Mouse (Mus musculus): ENCODE measurements around the gene Fance. TPM values are rescaled to one million over a fixed set of nuclear protein-coding genes. Genes with fewer than 3 reads are reported as not detected.

Gene Fance
- polyA plus RNA-seq (2012; rRNA removed): 31.3 and 37.7 TPM in 2 replicates

DNA sequence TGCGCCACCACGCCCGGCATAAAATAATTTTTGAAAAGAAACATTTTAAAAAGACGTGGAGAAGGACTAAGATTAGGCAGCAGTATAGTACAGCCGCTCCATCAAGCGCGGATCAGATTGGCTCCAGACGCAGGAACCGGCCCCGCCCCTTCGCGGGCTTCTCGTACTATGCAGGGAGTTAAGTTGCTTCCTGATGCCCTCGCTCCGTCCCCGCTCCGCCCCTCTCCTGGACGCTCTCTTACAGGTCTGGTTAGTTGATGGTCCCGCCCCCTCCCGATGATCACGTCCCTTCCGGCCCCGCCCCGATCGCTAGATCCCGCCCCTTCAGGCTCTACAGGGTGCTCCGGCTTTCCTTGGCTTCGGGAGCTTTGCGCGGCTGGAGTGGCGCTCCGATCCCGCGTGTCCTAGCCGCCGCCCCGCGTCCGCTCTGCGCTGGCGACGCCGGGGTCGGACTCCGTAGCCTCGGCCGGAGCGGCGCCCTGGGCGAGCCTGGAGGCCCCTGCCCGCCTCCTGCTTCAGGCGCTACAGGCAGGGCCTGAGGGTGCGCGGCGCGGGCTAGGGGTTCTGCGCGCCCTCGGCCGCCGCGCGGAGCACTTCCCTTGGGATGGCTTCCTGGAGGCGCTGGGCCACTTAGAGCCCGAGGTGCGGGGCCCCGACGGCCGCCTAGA, at the start of gene Fance:
Gene Fance (plus strand): TSS at position 308 of the 668 bp plus-strand sequence.
- H3K27me3 ChIP-seq (ENCODE audit: control insufficient read depth, insufficient read depth, low read length): no peaks in the 10 kb centered on the region
- H3K27ac ChIP-seq (ENCODE audit: control insufficient read depth, insufficient read depth, low read length): no peak within 1 kb of the TSS
- DNase-seq: peak; percentile 95
- peaks cover 22% of the 10 kb centered on the region for H3K4me1 ChIP-seq (replicated peaks; ENCODE audit: control insufficient read depth, insufficient read depth, low read length)
- H3K36me3 ChIP-seq (ENCODE audit: control insufficient read depth, insufficient read depth, low read length): 0 out of 2 replicates have a peak, but pooled peaks cover 5% of the 10 kb centered on the region
- under 1% methylated on average over 69 of the region's 69 CpGs for WGBS
- TF ChIP-seq CTCF (IDR thresholded peaks at IDR 0.05; ENCODE audit: borderline replicate concordance, control insufficient read depth, extremely low read depth, insufficient read depth, low read length, poor library complexity) (peak; percentile 16; the same call in 1 of the 2 replicates), POLR2A (IDR thresholded peaks at IDR 0.05; ENCODE audit: control insufficient read depth, extremely low read depth, insufficient read depth, low read length, poor library complexity) (peak; percentile 64; the same call in 1 of the 2 replicates)
- peak within 1 kb of the TSS; percentile 91 for H3K4me3 ChIP-seq (ENCODE audit: control insufficient read depth, insufficient read depth, low read length)

- Histone ChIP-seq H3K4me3 (ENCODE audit: control insufficient read depth, insufficient read depth, low read length) (no peak overlapping the region), H3K36me3 (ENCODE audit: control insufficient read depth, insufficient read depth, low read length) (no peaks in the 10 kb centered on the region), H3K27me3 (ENCODE audit: control insufficient read depth, insufficient read depth, low read length) (no peaks in the 10 kb centered on the region), H3K27ac (ENCODE audit: control insufficient read depth, insufficient read depth, low read length) (no peak overlapping the region), H3K4me1 (replicated peaks; ENCODE audit: control insufficient read depth, insufficient read depth, low read length) (peaks cover 21% of the 10 kb centered on the region)
- WGBS: 91% methylated on average over 5 of the region's 5 CpGs
- DNase-seq: no peak
- no peak for TF ChIP-seq CTCF (IDR thresholded peaks at IDR 0.05; ENCODE audit: borderline replicate concordance, control insufficient read depth, extremely low read depth, insufficient read depth, low read length, poor library complexity)
- TF ChIP-seq POLR2A (IDR thresholded peaks at IDR 0.05; ENCODE audit: control insufficient read depth, extremely low read depth, insufficient read depth, low read length, poor library complexity): no peak
Measured at GRCm38 (mm10) chr17:28267251-28267650, 46.1 kb upstream of the Fance start.

- Histone ChIP-seq H3K27ac (ENCODE audit: control insufficient read depth, insufficient read depth, low read length) (no peak overlapping the region), H3K4me1 (replicated peaks; ENCODE audit: control insufficient read depth, insufficient read depth, low read length) (peaks cover 21% of the 10 kb centered on the region), H3K36me3 (ENCODE audit: control insufficient read depth, insufficient read depth, low read length) (no peaks in the 10 kb centered on the region), H3K27me3 (ENCODE audit: control insufficient read depth, insufficient read depth, low read length) (no peaks in the 10 kb centered on the region), H3K4me3 (ENCODE audit: control insufficient read depth, insufficient read depth, low read length) (no peak overlapping the region)
- WGBS: 35% methylated on average over 13 of the region's 13 CpGs
- peak; percentile 45 for DNase-seq
- TF ChIP-seq CTCF (IDR thresholded peaks at IDR 0.05; ENCODE audit: borderline replicate concordance, control insufficient read depth, extremely low read depth, insufficient read depth, low read length, poor library complexity): no peak
- no peak for TF ChIP-seq POLR2A (IDR thresholded peaks at IDR 0.05; ENCODE audit: control insufficient read depth, extremely low read depth, insufficient read depth, low read length, poor library complexity)
Measured at GRCm38 (mm10) chr17:28270165-28270564, 43.2 kb upstream of the Fance start.

DNA sequence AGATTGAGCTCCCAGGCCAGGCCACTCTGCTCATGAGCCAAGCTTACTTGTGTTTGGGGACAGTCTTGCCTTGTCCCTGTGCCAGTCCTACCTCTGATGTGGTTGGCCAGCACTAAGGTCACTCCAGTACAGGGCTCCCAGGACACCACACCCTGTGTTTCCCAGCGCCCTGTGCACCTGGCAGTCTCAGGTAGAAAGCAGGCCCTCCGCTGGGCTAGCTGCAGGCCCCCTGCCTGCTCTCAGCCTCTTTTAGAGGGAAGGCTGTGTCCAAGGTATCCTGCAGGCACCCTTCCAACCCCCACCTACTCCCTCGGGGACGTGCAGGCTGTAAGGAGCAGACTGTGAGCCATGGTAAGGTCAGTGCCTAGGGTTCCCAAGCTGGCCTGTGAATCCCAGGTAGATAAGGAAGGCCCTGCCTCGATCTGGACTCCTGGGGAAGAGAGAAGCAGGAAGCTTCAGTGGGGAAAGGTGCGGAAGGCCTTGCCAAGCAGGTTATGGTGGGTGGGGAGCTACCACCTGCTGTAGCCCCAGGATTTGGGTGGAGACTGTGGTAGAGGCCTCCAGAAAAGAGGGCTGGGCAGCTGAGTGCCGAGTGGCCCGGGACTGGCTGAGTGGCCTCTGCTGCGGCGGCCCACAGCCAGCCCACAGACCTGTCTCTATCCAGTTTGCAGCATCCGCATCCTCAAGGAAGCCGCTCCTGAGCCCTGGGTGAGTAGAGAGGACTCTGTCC, 41.6 kb upstream of the Fance start:
- Histone ChIP-seq H3K4me1 (replicated peaks; ENCODE audit: control insufficient read depth, insufficient read depth, low read length) (peaks cover 21% of the 10 kb centered on the region), H3K4me3 (ENCODE audit: control insufficient read depth, insufficient read depth, low read length) (no peak overlapping the region), H3K27ac (ENCODE audit: control insufficient read depth, insufficient read depth, low read length) (no peak overlapping the region), H3K27me3 (ENCODE audit: control insufficient read depth, insufficient read depth, low read length) (no peaks in the 10 kb centered on the region), H3K36me3 (ENCODE audit: control insufficient read depth, insufficient read depth, low read length) (no peaks in the 10 kb centered on the region)
- TF ChIP-seq CTCF (IDR thresholded peaks at IDR 0.05; ENCODE audit: borderline replicate concordance, control insufficient read depth, extremely low read depth, insufficient read depth, low read length, poor library complexity) (no peak), POLR2A (IDR thresholded peaks at IDR 0.05; ENCODE audit: control insufficient read depth, extremely low read depth, insufficient read depth, low read length, poor library complexity) (no peak)
- no peak for DNase-seq
- 94% methylated on average over 12 of the region's 12 CpGs for WGBS

GRCm38 (mm10) chr17:28272281-28272680, 41.0 kb upstream of the Fance start:
- H3K27me3 ChIP-seq (ENCODE audit: control insufficient read depth, insufficient read depth, low read length): no peaks in the 10 kb centered on the region
- no peak overlapping the region for H3K27ac ChIP-seq (ENCODE audit: control insufficient read depth, insufficient read depth, low read length)
- no peak for DNase-seq
- H3K4me3 ChIP-seq (ENCODE audit: control insufficient read depth, insufficient read depth, low read length): no peak overlapping the region
- WGBS: 87% methylated on average over 9 of the region's 9 CpGs
- H3K4me1 ChIP-seq (replicated peaks; ENCODE audit: control insufficient read depth, insufficient read depth, low read length): peaks cover 21% of the 10 kb centered on the region
- TF ChIP-seq POLR2A (IDR thresholded peaks at IDR 0.05; ENCODE audit: control insufficient read depth, extremely low read depth, insufficient read depth, low read length, poor library complexity) (no peak), CTCF (IDR thresholded peaks at IDR 0.05; ENCODE audit: borderline replicate concordance, control insufficient read depth, extremely low read depth, insufficient read depth, low read length, poor library complexity) (no peak)
- H3K36me3 ChIP-seq (ENCODE audit: control insufficient read depth, insufficient read depth, low read length): no peaks in the 10 kb centered on the region

DNA sequence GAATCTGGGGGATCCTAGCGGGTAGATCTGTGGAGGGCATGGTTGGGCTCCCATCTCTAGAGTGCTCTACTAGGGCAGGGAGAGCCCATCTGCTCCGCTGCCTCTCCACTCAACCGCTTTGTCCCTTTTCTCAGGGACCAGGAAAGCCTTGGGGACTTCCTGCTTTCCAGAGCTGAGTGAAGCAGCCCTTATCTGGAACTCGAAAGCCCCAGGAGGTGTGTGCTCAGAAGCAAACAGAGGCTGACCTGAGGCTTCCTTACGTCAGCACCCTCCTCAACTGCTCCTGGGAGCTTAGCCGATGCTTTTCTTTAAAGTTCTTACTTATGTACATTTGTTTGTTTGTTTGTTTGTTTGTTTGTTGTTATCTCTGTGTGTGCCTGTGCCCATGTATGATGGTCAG, 40.5 kb upstream of the Fance start:
- Histone ChIP-seq H3K36me3 (ENCODE audit: control insufficient read depth, insufficient read depth, low read length) (no peaks in the 10 kb centered on the region), H3K27ac (ENCODE audit: control insufficient read depth, insufficient read depth, low read length) (no peak overlapping the region), H3K4me1 (replicated peaks; ENCODE audit: control insufficient read depth, insufficient read depth, low read length) (peaks cover 21% of the 10 kb centered on the region), H3K4me3 (ENCODE audit: control insufficient read depth, insufficient read depth, low read length) (no peak overlapping the region), H3K27me3 (ENCODE audit: control insufficient read depth, insufficient read depth, low read length) (no peaks in the 10 kb centered on the region)
- TF ChIP-seq CTCF (IDR thresholded peaks at IDR 0.05; ENCODE audit: borderline replicate concordance, control insufficient read depth, extremely low read depth, insufficient read depth, low read length, poor library complexity): no peak
- no peak for TF ChIP-seq POLR2A (IDR thresholded peaks at IDR 0.05; ENCODE audit: control insufficient read depth, extremely low read depth, insufficient read depth, low read length, poor library complexity)
- WGBS: 96% methylated on average over 6 of the region's 6 CpGs
- DNase-seq: no peak

All from thymus, adult 2 months (tissue).